Mouse (Mus musculus) neutrophil, adult 5-6 weeks (primary cell): ENCODE results near the gene Arhgap23. TPM values are rescaled to one million over a fixed set of nuclear protein-coding genes. Genes with fewer than 3 reads are reported as not detected.

Experiments used
- ATAC-seq: fragments of 151-379, 151-347 bp; 2 replicates; pipeline ENCODE4 v1.8.0; 2017; ENCODE audit warnings: mild to moderate bottlenecking, moderate TSS enrichment; ENCODE audit not compliant: insufficient number of reproducible peaks, poor library complexity, low FRiP score, severe bottlenecking; ENCODE audit errors: extremely low read depth
- total RNA-seq: library from RNA; stranded (forward); fragments of 200-1000 nt; gene quantifications from 2 replicates; pipeline ENCODE4 v1.2.3, GENCODE M21; 2017

Gene Arhgap23
- total RNA-seq, 1 experiment from 2014 or later = 10.5 TPM

GRCm38 (mm10) chr11:97489589-97490324 lies 74.4 kb downstream of the Arhgap23 start:
- ATAC-seq = peak; percentile 70

- no peak for ATAC-seq
Observed at GRCm38 (mm10) chr11:97491640-97492039, 76.3 kb downstream of the Arhgap23 start.

GRCm38 (mm10) chr11:97492836-97493235 lies 77.5 kb downstream of the Arhgap23 start:
- no peak for ATAC-seq

- no peak for ATAC-seq
Observed at GRCm38 (mm10) chr11:97497543-97497942, 82.2 kb downstream of the Arhgap23 start.

GRCm38 (mm10) chr11:97499865-97500719 lies 84.8 kb downstream of the Arhgap23 start, which contains the start of gene 4933428G20Rik:
4933428G20Rik (minus strand) TSS chr11:97500340.
- no peak for ATAC-seq

- ATAC-seq = no peak
Observed at GRCm38 (mm10) chr11:97500720-97501448, 85.6 kb downstream of the Arhgap23 start.

GRCm38 (mm10) chr11:97502383-97502782 lies 87.0 kb downstream of the Arhgap23 start:
- ATAC-seq = no peak

GRCm38 (mm10) chr11:97502846-97503245 lies 87.5 kb downstream of the Arhgap23 start:
- no peak for ATAC-seq

- ATAC-seq = no peak
Observed at GRCm38 (mm10) chr11:97505784-97506183, 90.5 kb downstream of the Arhgap23 start.

GRCm38 (mm10) chr11:97506331-97506730 lies 91.0 kb downstream of the Arhgap23 start:
- no peak for ATAC-seq

GRCm38 (mm10) chr11:97508198-97508597 lies 92.9 kb downstream of the Arhgap23 start:
- ATAC-seq = no peak

GRCm38 (mm10) chr11:97509058-97509457 lies 93.7 kb downstream of the Arhgap23 start:
- ATAC-seq = no peak

- ATAC-seq = no peak
Observed at GRCm38 (mm10) chr11:97509715-97510485, 94.6 kb downstream of the Arhgap23 start.

- ATAC-seq = peak; percentile 33; the same call in 1 of the 2 replicates
Observed at GRCm38 (mm10) chr11:97510966-97511660, 95.8 kb downstream of the Arhgap23 start.

- ATAC-seq = no peak
Observed at GRCm38 (mm10) chr11:97511661-97512369, 96.5 kb downstream of the Arhgap23 start.

- no peak for ATAC-seq
Observed at GRCm38 (mm10) chr11:97512511-97512910, 97.2 kb downstream of the Arhgap23 start.

- ATAC-seq = no peak
Observed at GRCm38 (mm10) chr11:97513066-97513465, 97.7 kb downstream of the Arhgap23 start.
